Mouse (Mus musculus): ENCODE measurements around the gene Ust. TPM values are rescaled to one million over a fixed set of nuclear protein-coding genes. Genes with fewer than 3 reads are reported as not detected.

Ust gene
- total RNA-seq, 1 experiment from 2014 or later, result 0.93 TPM

DNA sequence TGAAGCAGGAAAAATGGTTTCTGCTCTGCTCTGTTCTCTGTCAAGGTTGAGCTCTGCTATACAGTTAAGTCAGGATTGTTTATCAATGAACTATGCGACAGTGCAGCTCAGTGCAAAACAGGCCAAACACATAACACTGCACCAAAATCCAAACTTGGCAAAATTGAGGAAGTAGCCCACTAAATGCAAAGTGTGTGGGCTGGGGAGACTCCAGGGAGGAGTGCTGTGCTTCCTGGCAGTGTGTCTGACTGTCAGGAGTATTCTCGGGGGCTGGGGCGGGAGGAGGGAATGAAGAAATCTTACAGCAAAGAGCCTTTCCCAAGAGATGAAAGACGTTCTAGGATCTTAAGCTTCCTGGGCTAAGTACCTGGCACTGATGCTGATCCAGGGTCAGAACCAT is 165.1 kb downstream of the Ust start:
- ATAC-seq (ENCODE audit: extremely low read depth, insufficient number of reproducible peaks, low FRiP score, poor library complexity, severe bottlenecking), result no peak

- no peak for ATAC-seq (ENCODE audit: extremely low read depth, insufficient number of reproducible peaks, low FRiP score, poor library complexity, severe bottlenecking)
These were observed 168.0 kb downstream of the Ust start for GRCm38 (mm10) chr10:8350626-8351025.

DNA sequence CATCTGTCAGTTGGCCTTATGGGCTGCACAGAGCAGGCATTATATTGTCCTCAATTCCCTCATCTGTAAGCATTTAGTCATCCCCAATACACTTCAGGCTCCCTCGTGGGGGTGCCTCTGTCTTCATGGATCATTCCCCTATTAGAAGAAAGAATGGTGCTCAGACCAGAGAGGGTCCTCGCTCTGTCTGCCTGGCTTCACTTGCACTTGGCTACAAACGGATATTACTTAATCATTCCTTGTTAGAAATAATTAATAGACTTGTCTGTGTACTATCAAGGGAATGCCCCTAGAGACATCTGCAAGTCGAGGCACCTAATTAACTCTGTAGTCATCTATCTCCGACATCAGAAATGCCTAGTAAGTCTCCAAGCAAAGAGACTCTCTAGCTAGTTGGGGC is 171.1 kb downstream of the Ust start:
- ATAC-seq (ENCODE audit: extremely low read depth, insufficient number of reproducible peaks, low FRiP score, poor library complexity, severe bottlenecking), result no peak

GRCm38 (mm10) chr10:8342556-8342955 is 176.1 kb downstream of the Ust start:
- no peak for ATAC-seq (ENCODE audit: extremely low read depth, insufficient number of reproducible peaks, low FRiP score, poor library complexity, severe bottlenecking)

GRCm38 (mm10) chr10:8339645-8340428 is 178.8 kb downstream of the Ust start:
- no peak for ATAC-seq (ENCODE audit: extremely low read depth, insufficient number of reproducible peaks, low FRiP score, poor library complexity, severe bottlenecking)

DNA sequence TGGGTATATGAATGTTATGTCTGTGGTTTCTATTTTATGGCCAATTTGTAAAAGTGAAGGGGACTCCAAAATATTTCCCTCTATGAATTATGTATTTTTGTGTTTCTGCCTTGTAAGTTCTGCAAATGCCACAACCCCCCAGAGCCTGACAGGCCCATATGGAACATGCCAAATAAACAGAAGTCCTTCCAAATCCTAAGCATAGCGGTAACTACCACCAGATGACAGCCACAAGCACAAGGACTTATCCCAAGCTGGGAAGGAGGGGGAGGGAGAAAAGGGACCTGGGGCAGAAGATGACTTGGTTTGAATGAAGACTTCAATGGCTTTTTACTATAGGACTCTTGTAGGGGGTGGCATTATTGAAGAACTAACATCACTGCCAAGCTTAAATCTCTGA is 182.0 kb downstream of the Ust start:
- ATAC-seq (ENCODE audit: extremely low read depth, insufficient number of reproducible peaks, low FRiP score, poor library complexity, severe bottlenecking), result no peak

DNA sequence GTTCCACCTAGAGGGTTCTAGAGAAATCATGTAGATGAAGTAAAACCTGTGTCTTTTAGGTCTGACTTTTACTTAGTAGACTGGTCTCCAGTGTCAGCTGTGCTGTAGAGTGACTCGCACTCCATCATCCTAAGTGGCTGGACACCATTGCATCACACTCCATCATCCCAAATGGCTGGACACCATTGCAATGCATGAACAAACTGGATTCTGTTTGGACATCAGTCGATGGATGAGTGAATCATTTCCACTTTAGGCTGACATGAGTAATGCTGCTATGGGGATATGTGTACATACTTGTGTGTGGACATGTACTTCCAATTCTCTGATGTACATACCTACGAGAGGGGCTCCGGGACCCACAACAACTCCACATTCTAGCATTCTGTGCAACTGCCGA is 187.7 kb downstream of the Ust start:
- ATAC-seq (ENCODE audit: extremely low read depth, insufficient number of reproducible peaks, low FRiP score, poor library complexity, severe bottlenecking), result no peak

DNA sequence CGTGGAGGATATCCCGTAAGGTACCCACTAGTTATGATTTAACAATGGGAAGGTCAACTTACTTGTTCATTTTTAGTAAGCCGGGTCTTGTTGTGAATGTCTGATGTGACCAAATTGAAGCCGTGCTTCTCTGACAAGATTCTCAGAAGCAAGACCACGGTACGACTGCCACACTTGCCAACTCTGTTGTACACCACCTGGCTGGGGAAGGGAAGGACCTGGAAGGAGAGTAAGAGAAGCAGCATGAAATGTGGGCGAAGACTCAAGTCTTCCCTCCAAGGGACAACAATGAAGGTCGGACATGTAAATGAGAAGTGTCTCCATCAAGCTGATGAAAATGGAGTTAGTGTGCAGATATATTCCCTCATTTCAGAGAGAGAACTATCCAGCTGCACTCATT is 188.6 kb downstream of the Ust start:
- no peak for ATAC-seq (ENCODE audit: extremely low read depth, insufficient number of reproducible peaks, low FRiP score, poor library complexity, severe bottlenecking)

GRCm38 (mm10) chr10:8323304-8323765 is 195.3 kb downstream of the Ust start:
- no peak for ATAC-seq (ENCODE audit: extremely low read depth, insufficient number of reproducible peaks, low FRiP score, poor library complexity, severe bottlenecking)

DNA sequence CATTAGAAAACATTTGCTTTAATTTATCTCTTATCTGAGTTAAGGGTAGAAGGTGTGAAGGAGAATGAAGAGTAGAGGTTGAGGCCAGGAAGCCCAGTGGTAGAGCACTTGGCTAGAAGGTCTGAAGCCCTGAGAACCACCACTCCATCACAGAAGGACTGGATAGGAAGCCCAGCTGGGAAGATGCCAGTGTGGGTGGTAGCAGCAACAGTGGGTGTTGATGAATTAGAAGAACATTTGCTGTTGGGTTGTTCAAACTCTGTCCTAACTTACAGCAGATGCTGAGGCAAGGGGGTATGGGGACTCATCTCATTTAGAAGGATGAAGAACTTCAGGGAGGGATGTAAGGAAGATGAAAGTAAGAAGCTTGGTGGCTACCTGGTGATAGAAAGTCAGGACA is 197.9 kb downstream of the Ust start:
- ATAC-seq (ENCODE audit: extremely low read depth, insufficient number of reproducible peaks, low FRiP score, poor library complexity, severe bottlenecking), result no peak

DNA sequence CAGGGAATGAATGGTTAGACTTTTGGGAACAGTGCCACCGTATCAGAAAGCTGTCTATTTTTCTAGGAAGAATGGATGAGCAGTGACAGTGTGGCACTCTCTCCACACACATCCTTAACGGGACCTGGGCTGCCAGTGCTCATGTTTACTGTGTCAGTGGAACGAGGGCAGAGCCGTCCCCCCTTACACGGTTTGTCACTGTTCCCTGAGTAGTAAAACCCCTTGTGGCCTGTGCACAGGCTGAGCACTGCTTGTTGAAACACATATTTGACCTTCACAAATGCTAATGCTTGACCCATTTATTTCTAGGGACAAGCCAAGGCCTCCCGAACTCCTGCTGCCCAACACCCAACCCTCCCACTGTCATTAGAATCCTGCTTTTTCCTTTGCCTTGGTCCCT is 209.2 kb downstream of the Ust start:
- ATAC-seq (ENCODE audit: extremely low read depth, insufficient number of reproducible peaks, low FRiP score, poor library complexity, severe bottlenecking), result no peak

DNA sequence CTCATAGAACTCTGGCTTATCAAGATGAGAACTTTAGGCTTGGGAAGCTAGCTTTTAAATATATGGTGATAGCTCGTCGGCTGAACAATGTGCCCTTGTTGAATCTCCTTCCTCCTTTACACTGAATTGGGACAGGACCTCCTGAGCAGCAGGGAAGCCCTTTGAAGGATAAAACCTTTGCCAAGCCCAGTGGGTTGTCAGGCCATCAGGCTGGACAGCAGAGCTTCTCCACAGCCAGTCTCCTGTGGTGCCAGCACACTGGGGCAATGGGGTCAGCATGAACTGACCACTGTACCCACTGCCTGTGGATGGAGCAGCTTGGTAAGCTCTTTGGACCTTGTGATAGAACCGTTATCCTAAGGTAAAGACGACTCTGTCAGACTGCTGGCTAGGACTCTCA is 214.4 kb downstream of the Ust start:
- no peak for ATAC-seq (ENCODE audit: extremely low read depth, insufficient number of reproducible peaks, low FRiP score, poor library complexity, severe bottlenecking)

- ATAC-seq (ENCODE audit: extremely low read depth, insufficient number of reproducible peaks, low FRiP score, poor library complexity, severe bottlenecking), result no peak
These were observed 219.5 kb downstream of the Ust start for GRCm38 (mm10) chr10:8299166-8299565.

DNA sequence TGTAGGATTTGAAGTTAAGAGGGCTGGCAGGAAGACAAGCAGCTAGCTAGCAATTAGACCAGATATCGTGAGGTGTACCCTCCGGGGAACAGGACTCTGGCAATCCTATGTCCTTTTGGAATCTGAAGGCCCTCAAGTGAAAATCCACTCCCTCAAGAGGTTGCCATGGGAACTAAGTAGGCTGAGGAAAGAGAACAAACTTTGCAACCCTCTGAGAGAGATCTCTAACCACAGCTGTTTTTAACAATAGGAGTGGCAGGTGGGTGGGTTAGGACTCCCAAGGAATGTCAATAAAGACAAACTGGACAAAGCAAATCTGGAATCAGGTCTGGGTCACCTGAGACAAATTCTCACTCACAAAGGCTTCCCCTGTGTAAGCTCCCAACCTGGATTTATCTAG is 221.4 kb downstream of the Ust start:
- no peak for ATAC-seq (ENCODE audit: extremely low read depth, insufficient number of reproducible peaks, low FRiP score, poor library complexity, severe bottlenecking)

DNA sequence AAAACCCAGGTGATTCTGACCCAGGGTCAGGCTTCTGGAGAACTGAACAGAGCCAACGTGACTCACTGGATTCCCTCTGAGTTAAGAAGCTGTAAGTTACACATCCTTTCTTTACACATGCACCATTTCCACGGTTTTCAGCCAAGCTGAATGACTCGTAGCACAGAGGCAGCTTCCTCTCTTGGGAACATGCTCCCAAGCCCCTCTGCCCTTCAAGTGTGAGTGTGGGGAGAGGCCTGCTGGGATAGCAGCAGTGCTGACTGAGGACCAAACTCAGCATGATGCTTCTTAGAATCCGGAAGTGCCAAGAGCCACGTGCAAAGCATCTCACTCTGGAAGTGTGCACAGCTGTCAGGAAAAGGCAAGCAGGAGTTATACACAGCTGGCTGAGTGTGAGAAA is 228.0 kb downstream of the Ust start:
- ATAC-seq (ENCODE audit: extremely low read depth, insufficient number of reproducible peaks, low FRiP score, poor library complexity, severe bottlenecking), result no peak

DNA sequence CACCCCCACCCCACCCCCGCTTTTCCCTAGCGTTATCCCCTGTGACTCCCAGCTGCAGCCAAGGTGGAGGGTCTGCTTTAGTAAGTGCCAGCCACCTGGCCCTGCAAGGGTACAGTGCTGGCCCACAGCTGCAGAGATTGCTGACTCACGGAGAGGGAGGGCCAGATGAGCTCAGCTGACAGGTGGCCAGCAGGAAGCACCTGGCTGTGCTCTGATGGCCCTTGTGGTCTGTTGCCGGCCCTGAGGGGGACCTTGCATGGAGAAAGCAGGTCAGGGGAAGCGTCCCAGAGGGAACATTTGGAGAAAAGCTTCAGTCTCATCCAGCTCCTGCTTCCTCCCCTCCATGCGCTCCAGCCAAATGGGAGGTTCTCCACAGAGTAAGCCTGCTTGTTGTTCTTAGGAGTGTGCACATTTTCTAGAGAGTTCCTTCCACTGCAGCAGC is 231.3 kb downstream of the Ust start:
- no peak for ATAC-seq (ENCODE audit: extremely low read depth, insufficient number of reproducible peaks, low FRiP score, poor library complexity, severe bottlenecking)

- ATAC-seq (ENCODE audit: extremely low read depth, insufficient number of reproducible peaks, low FRiP score, poor library complexity, severe bottlenecking), result no peak
These were observed 234.6 kb downstream of the Ust start for GRCm38 (mm10) chr10:8283991-8284390.

DNA sequence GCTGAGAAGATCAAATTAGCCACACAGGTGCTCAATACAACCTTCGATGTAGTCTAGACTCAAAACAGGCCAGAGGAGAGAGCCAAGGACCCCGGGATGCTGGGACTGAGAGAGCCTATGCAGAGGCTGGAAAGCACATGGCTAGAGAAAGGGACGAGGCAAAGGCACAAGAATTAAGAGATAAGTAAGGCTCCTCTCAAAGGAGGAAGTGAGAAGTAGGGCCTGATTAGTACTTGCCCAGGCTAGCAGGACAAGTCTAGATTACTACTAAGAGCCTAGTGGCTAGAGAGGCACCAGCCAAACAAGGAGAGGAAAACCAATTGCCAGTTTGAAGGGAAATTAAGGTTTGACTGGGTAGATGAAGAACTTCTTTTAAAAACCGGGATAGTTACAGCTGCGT is 241.5 kb downstream of the Ust start:
- ATAC-seq (ENCODE audit: extremely low read depth, insufficient number of reproducible peaks, low FRiP score, poor library complexity, severe bottlenecking), result no peak

DNA sequence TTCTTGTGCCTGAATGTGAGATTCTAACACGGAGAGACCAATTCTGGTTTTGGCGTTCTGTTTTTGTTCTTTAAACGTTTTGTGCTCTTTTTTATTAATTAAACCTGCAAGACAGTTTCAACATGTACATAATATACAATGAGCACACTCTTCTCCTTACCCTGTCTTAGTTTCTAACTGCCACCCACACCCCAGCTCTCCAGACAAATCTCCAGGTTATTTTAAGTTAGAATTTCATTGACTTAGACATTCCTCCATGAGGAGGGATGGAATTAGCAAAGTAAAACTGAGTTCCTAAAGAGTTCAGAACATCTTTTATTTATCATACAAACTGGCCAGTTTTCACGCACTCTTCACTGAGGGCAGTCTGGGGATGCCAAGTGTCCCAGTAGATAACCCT is 248.9 kb downstream of the Ust start:
- ATAC-seq (ENCODE audit: extremely low read depth, insufficient number of reproducible peaks, low FRiP score, poor library complexity, severe bottlenecking), result no peak

DNA sequence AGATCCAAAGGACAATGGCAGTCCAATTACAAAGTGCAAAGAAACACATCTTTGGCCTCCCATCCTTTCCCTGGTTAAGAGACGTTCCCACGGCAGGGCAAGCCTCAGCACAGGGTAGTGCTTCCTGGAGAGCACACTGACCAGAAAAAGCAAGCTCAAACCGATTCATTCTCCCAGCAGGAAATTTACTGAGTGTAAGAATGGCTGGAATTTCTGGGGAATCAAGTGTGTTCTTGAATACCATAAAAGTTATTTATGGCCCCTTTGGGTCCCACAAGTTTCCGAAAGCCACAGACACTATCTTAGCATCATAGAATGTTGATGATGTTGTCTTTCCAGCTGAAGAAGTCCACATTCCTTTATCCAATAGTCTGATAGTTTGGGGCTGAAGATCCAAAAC is 258.9 kb downstream of the Ust start:
- no peak for ATAC-seq (ENCODE audit: extremely low read depth, insufficient number of reproducible peaks, low FRiP score, poor library complexity, severe bottlenecking)

DNA sequence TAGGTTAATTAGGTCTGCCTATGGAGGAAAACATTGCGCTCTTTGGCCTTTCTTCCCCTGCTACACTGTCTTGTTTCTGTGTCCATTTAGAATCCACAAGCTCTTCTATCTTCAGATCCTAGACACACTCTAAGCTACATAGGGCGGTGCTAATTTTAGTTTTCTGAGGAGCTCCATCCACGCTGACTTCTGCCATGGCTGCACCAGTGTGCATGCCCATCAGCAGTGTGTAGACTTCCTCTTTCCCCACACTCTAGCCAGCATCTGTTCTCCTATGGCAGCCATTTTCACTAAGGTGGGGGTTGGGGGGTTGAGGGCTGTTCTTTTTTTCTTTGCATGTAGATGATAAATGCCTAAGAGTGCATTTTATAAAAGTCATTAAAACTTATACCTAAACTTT is 268.6 kb downstream of the Ust start:
- no peak for ATAC-seq (ENCODE audit: extremely low read depth, insufficient number of reproducible peaks, low FRiP score, poor library complexity, severe bottlenecking)
